Mouse (Mus musculus) hindbrain, embryonic 11.5 days (tissue): ENCODE measurements around the gene Il5. TPM values are rescaled to one million over a fixed set of nuclear protein-coding genes. Genes with fewer than 3 reads are reported as not detected.

Source experiments
- ATAC-seq: fragments of 200-750 bp; cut with Nextera tagmentation; 2 replicates; pipeline ENCODE4 v1.8.0; 2017; ENCODE audit warnings: mild to moderate bottlenecking, moderate TSS enrichment, moderate library complexity; ENCODE audit not compliant: low FRiP score
- DNase-seq: peaks from one replicate; pipeline ENCODE4 v3.0.0-alpha.2; 2015; ENCODE audit warnings: low spot score
- H3K27ac ChIP-seq: fragments of 300-500 bp; sonication (generic); 2 replicates; pipeline ENCODE4 v1.5.1; 2014; ENCODE audit warnings: mild to moderate bottlenecking, low read depth, low read length
- H3K27me3 ChIP-seq: fragments of 300-500 bp; sonication (generic); 2 replicates; pipeline ENCODE4 v1.6.1; 2014; ENCODE audit warnings: mild to moderate bottlenecking, low read length, moderate library complexity, mixed read lengths; ENCODE audit not compliant: control insufficient read depth, insufficient read depth
- H3K36me3 ChIP-seq: fragments of 300-500 bp; sonication (generic); 2 replicates; pipeline ENCODE4 v1.6.1; 2014; ENCODE audit warnings: mild to moderate bottlenecking, low read length, moderate library complexity, mixed read lengths; ENCODE audit not compliant: control insufficient read depth, insufficient read depth
- H3K4me1 ChIP-seq: fragments of 300-500 bp; sonication (generic); replicated peaks from 2 replicates; pipeline ENCODE4 v1.6.1; 2014; ENCODE audit warnings: low read length, mixed read lengths; ENCODE audit not compliant: control insufficient read depth, insufficient read depth
- H3K4me2 ChIP-seq: fragments of 300-500 bp; sonication (generic); replicated peaks from 2 replicates; pipeline ENCODE4 v1.6.1; 2014; ENCODE audit warnings: mild to moderate bottlenecking, low read depth, low read length
- H3K4me3 ChIP-seq: fragments of 300-500 bp; sonication (generic); 2 replicates; pipeline ENCODE4 v1.5.1; 2014; ENCODE audit warnings: low read depth, low read length
- H3K9ac ChIP-seq: fragments of 300-500 bp; sonication (generic); 2 replicates; pipeline ENCODE4 v1.6.1; 2014; ENCODE audit warnings: low read depth, low read length
- H3K9me3 ChIP-seq: fragments of 300-500 bp; sonication (generic); 2 replicates; pipeline ENCODE4 v1.6.1; 2016; ENCODE audit warnings: low read length; ENCODE audit not compliant: control insufficient read depth
- WGBS: fragments of 180-500 bp; shearing (Covaris S2); extraction: QIAGEN DNeasy Blood & Tissue Kit; methylation state at CpG from one replicate; pipeline ENCODE4 v1.1.7; 2014; 5-methylcytosine and 5-hydroxymethylcytosine counted together
- polyA plus RNA-seq: library from polyadenylated mRNA; unstranded; fragments of >200 nt; fragmentation: Nextera tagmentation; extraction: Ambion mirVana; gene quantifications from 2 replicates; pipeline ENCODE4 v1.2.1, GENCODE M21; 2014

Gene Il5
- polyA plus RNA-seq, 1 experiment from 2014 or later: not detected

DNA sequence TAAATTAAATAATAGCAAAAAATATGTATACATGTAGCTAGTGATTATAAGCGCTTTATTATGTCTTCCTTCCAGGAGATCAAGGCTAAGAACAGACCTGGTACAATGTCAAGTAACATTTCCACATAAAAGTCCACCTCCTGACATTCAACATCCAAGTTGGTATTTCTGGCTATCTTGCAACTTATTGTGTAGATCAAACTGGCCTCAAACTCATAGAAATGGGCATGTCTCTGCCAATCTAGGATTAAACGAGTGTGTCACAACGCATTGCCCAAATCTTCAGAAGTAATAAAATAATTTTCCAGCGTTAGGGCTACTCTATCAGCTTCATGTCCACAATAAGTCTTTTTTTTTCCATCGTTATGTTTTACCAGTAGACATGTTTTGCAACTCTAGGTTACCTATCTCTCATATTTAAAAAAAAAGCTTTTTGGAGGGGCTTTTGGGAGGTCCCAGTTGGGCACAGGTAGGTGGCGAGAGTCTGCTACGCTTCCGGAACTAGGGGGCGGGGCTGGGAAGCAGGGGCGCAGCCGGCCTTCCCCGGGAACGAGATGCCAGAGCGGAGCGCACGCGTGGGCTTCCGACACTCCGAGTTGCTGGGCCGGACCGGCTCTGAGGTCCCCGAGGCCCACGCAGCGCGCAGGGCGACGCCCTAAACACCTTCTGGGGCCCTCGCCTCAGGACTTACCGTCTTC, 14.2 kb upstream of the Il5 start:
- no peaks in the 10 kb centered on the region for H3K9me3 ChIP-seq
- H3K9ac ChIP-seq: peak overlapping the region; percentile 47
- 0 out of 2 replicates have a peak overlapping the region, but pooled peaks have one; percentile 2 for H3K27ac ChIP-seq

GRCm38 (mm10) chr11:53706934-53707717, 13.5 kb upstream of the Il5 start, which contains the start of gene Rad50:
Gene Rad50 (minus strand): TSS chr11:53707319.
- Histone ChIP-seq H3K27ac (0 out of 2 replicates have a peak within 1 kb of the TSS, but pooled peaks have one; percentile 2), H3K9me3 (no peaks in the 10 kb centered on the region), H3K4me3 (peak within 1 kb of the TSS; percentile 42), H3K9ac (peak within 1 kb of the TSS; percentile 47), H3K36me3 (no peaks in the 10 kb centered on the region), H3K27me3 (no peaks in the 10 kb centered on the region), H3K4me1 (no peaks in the 10 kb centered on the region), H3K4me2 (peak within 1 kb of the TSS; percentile 86)
- WGBS: 5% methylated on average over 55 of the region's 55 CpGs
- peak; percentile 91 for ATAC-seq
- peak; percentile 91 for DNase-seq

More for the DNA sequence above, 14.2 kb upstream of the Il5 start:
- H3K4me3 ChIP-seq: peak overlapping the region; percentile 42
- no peaks in the 10 kb centered on the region for H3K27me3 ChIP-seq
- ATAC-seq (peak; percentile 63; the same call in 1 of the 2 replicates), DNase-seq (peak; percentile 60)
- peak overlapping the region; percentile 86 for H3K4me2 ChIP-seq
- H3K36me3 ChIP-seq: no peaks in the 10 kb centered on the region
- no peaks in the 10 kb centered on the region for H3K4me1 ChIP-seq
- 9% methylated on average over 29 of the region's 29 CpGs for WGBS

GRCm38 (mm10) chr11:53707718-53708009, 12.9 kb upstream of the Il5 start:
- 90% methylated on average over 3 of the region's 3 CpGs for WGBS
- no peak for DNase-seq
- Histone ChIP-seq H3K27ac (no peak overlapping the region), H3K9me3 (no peaks in the 10 kb centered on the region), H3K27me3 (no peaks in the 10 kb centered on the region), H3K4me3 (peak overlapping the region; percentile 42), H3K36me3 (no peaks in the 10 kb centered on the region), H3K9ac (no peak overlapping the region; the same call in 1 of the 2 replicates), H3K4me1 (no peaks in the 10 kb centered on the region), H3K4me2 (peak overlapping the region; percentile 86)
- no peak for ATAC-seq

DNA sequence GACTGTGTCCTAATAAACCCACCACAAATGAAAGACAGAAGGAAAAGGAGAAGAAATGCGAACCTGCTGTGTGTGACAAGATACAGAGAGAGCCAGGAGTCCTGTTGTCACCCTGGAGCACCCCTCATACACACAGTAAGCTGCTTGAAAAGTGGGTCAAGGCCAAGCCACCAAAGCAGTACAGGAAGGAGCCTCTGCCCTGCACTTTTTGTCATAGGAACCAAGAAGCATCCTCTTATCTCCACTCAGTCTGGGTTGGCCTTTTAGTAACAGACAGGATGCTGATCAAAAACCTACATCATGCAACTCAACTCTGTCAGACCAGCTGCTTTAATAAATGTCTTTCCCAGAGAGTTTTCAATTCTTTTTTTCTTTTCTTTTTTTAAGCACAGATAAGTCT, 893 bp upstream of the Il5 start:
- H3K9ac ChIP-seq: no peak overlapping the region
- H3K4me1 ChIP-seq: no peaks in the 10 kb centered on the region
- no peaks in the 10 kb centered on the region for H3K9me3 ChIP-seq
- no peak overlapping the region for H3K27ac ChIP-seq
- H3K4me3 ChIP-seq: no peak overlapping the region
- DNase-seq: no peak
- H3K4me2 ChIP-seq: no peak overlapping the region
- ATAC-seq: no peak
- WGBS: 89% methylated on average over 1 of the region's 1 CpGs
- no peaks in the 10 kb centered on the region for H3K36me3 ChIP-seq
- no peaks in the 10 kb centered on the region for H3K27me3 ChIP-seq

- Histone ChIP-seq H3K9me3 (no peaks in the 10 kb centered on the region), H3K4me2 (no peak overlapping the region), H3K27ac (no peak overlapping the region), H3K27me3 (no peaks in the 10 kb centered on the region), H3K4me3 (no peak overlapping the region), H3K36me3 (no peaks in the 10 kb centered on the region), H3K4me1 (no peaks in the 10 kb centered on the region), H3K9ac (no peak overlapping the region)
- no peak for ATAC-seq
- WGBS: 96% methylated on average over 7 of the region's 7 CpGs
- DNase-seq: no peak
These were observed 10.9 kb downstream of the Il5 start for GRCm38 (mm10) chr11:53731457-53731856.

GRCm38 (mm10) chr11:53732244-53732643, 11.7 kb downstream of the Il5 start:
- Histone ChIP-seq H3K36me3 (no peaks in the 10 kb centered on the region), H3K27ac (no peak overlapping the region), H3K4me3 (no peak overlapping the region), H3K4me1 (no peaks in the 10 kb centered on the region), H3K27me3 (no peaks in the 10 kb centered on the region), H3K9ac (no peak overlapping the region), H3K9me3 (no peaks in the 10 kb centered on the region), H3K4me2 (no peak overlapping the region)
- DNase-seq (no peak), ATAC-seq (no peak)
- WGBS: 93% methylated on average over 8 of the region's 8 CpGs

DNA sequence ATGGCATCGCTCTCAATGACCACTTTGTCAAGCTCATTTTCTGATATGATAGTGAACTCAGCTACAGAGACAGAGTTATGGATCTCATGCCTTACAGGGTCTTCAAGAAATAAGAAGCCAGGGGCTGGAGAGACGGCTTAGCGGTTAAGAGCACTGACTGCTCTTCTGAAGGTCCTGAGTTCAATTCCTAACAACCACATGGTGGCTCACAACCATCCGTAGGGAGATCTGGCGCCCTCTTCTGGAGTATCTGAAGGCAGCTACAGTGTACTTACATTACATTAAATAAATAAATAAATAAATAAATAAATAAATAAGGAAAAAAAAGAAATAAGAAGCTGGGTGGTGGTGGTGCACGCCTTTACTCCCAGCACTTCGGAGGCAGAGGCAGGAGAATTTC, 13.2 kb downstream of the Il5 start:
- 86% methylated on average over 7 of the region's 7 CpGs for WGBS
- Histone ChIP-seq H3K4me2 (no peak overlapping the region), H3K9ac (no peak overlapping the region), H3K4me3 (no peak overlapping the region), H3K27ac (no peak overlapping the region), H3K9me3 (no peaks in the 10 kb centered on the region), H3K36me3 (no peaks in the 10 kb centered on the region), H3K27me3 (no peaks in the 10 kb centered on the region), H3K4me1 (no peaks in the 10 kb centered on the region)
- ATAC-seq: no peak
- DNase-seq: no peak

- no peak overlapping the region for H3K4me2 ChIP-seq
- DNase-seq: no peak
- ATAC-seq: no peak
- WGBS: 85% methylated on average over 2 of the region's 2 CpGs
- H3K4me3 ChIP-seq: no peak overlapping the region
- H3K27ac ChIP-seq: no peak overlapping the region
- H3K4me1 ChIP-seq: no peaks in the 10 kb centered on the region
- no peak overlapping the region for H3K9ac ChIP-seq
- H3K36me3 ChIP-seq: no peaks in the 10 kb centered on the region
- H3K9me3 ChIP-seq: no peaks in the 10 kb centered on the region
- H3K27me3 ChIP-seq: no peaks in the 10 kb centered on the region
These were observed 13.8 kb downstream of the Il5 start for GRCm38 (mm10) chr11:53734431-53734830.
